ENCODE assay signal across 28 mouse cellular contexts in the genomic region with DNA sequence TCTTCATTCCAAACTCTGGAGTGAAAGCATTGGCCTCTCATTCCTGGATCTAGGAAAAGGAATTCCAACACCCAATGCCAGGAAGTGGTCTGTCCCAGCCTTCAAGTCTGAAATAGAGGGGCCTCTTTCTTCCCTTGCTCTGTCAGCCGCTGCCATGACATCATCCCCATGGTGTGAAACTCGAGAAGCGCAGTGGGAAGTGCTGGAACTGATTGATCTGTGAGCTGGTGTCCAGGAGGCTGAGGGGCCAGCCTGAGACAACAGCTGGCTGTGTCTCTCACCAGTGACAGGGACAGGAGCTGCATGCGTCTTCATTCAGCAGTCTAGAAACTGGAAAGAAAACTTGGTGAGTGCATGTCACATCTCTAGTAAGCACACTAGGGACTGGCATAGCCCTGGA. TPM values are rescaled to one million over a fixed set of nuclear protein-coding genes. Genes with fewer than 3 reads are reported as not detected.
A peak's percentile ranks its signal among the peaks of the same experiment; 100 is the strongest.
DNase-seq lines count a peak whose midpoint lies in the region; ATAC-seq and TF ChIP-seq lines count a peak whose summit lies in the region.
"Had no signal": no experiment of that assay in that cellular context is flagged by ENCODE, and none has a peak within 500 bp of the region (broad histone marks: within the 10 kb centered on the region; RNA-seq: fewer than 3 reads in every experiment).

No protein-coding gene starts in this region.

- DNase-seq in kidney, postnatal 0 days (ENCODE audit: low spot score) = peak; percentile 28
- no peak for DNase-seq in kidney, adult 18-20 months
- peak; percentile 81 for DNase-seq in embryo, embryonic 10 days (ENCODE audit: low spot score)
- DNase-seq in embryonic facial prominence, embryonic 10.5 days (ENCODE audit: low spot score) = peak; percentile 69
- no peak for DNase-seq in thymus, adult 18-20 months
- no peak for DNase-seq in right cerebral cortex, postnatal 14 days
- DNase-seq: adrenal gland, adult 2 months; cerebellum, adult 18-20 months; cerebellum, postnatal 14 days; gastrocnemius, adult 2 months; kidney, adult 2 months; kidney, postnatal 10 days; thymus, postnatal 4 days had no signal

- H3K27ac ChIP-seq in kidney, postnatal 0 days = no peak overlapping the region
- peak overlapping the region; percentile 67 for H3K27ac ChIP-seq in embryonic facial prominence, embryonic 10.5 days (replicated peaks)
- peak overlapping the region; percentile 86; the same call in 1 of the 2 replicates for H3K27ac ChIP-seq in limb, embryonic 13.5 days
- H3K27ac ChIP-seq in forebrain, embryonic 16.5 days (ENCODE audit: low read length) = no peak overlapping the region
- H3K27ac ChIP-seq: forebrain, embryonic 13.5 days; gastrocnemius, adult 2 months; hindbrain, embryonic 14.5 days; liver, embryonic 14.5 days; stomach, embryonic 15.5 days had no signal

- ATAC-seq in kidney, postnatal 0 days (replicated peaks; ENCODE audit: low FRiP score, low read depth) = no peak
- ATAC-seq in limb, embryonic 13.5 days (ENCODE audit: low FRiP score, low read depth) = no peak
- no peak for ATAC-seq in forebrain, embryonic 16.5 days
- ATAC-seq: forebrain, embryonic 13.5 days; inflammation-experienced regulatory T-cells, adult 6 months; Patski had no signal

- no peak overlapping the region for H3K4me3 ChIP-seq in kidney, postnatal 0 days (replicated peaks; ENCODE audit: low read depth, low read length)
- no peak overlapping the region for H3K4me3 ChIP-seq in embryonic facial prominence, embryonic 10.5 days
- H3K4me3 ChIP-seq in limb, embryonic 13.5 days = no peak overlapping the region
- H3K4me3 ChIP-seq in forebrain, embryonic 16.5 days (replicated peaks; ENCODE audit: low read length) = no peak overlapping the region
- H3K4me3 ChIP-seq: erythroblast, embryonic 14.5 days; forebrain, embryonic 13.5 days; gastrocnemius, adult 2 months; stomach, embryonic 15.5 days had no signal

- H3K4me1 ChIP-seq in kidney, postnatal 0 days (replicated peaks; ENCODE audit: insufficient read depth, low read length) = no peaks in the 10 kb centered on the region
- peaks cover 49% of the 10 kb centered on the region for H3K4me1 ChIP-seq in embryonic facial prominence, embryonic 10.5 days
- peaks cover 67% of the 10 kb centered on the region for H3K4me1 ChIP-seq in limb, embryonic 13.5 days
- H3K4me1 ChIP-seq in forebrain, embryonic 16.5 days (replicated peaks; ENCODE audit: control insufficient read depth, insufficient read depth, low read length) = peaks cover 5% of the 10 kb centered on the region; the same call in 1 of the 2 replicates
- H3K4me1 ChIP-seq: stomach, embryonic 15.5 days had no signal

- TF ChIP-seq CTCF in kidney, postnatal 0 days (IDR thresholded peaks at IDR 0.05; ENCODE audit: low read depth) = no peak

- H3K9ac ChIP-seq in kidney, postnatal 0 days (ENCODE audit: low read depth, low read length) = no peak overlapping the region
- H3K9ac ChIP-seq in limb, embryonic 13.5 days = no peak overlapping the region; the same call in 1 of the 2 replicates
- no peak overlapping the region for H3K9ac ChIP-seq in forebrain, embryonic 16.5 days (replicated peaks; ENCODE audit: low read depth, low read length)
- H3K9ac ChIP-seq: forebrain, embryonic 13.5 days; hindbrain, embryonic 14.5 days; liver, embryonic 14.5 days; stomach, embryonic 15.5 days had no signal

- H3K36me3 ChIP-seq in kidney, postnatal 0 days (ENCODE audit: insufficient read depth, low read length) = no peaks in the 10 kb centered on the region
- no peaks in the 10 kb centered on the region for H3K36me3 ChIP-seq in embryonic facial prominence, embryonic 10.5 days (replicated peaks)
- H3K36me3 ChIP-seq in limb, embryonic 13.5 days = no peaks in the 10 kb centered on the region
- no peaks in the 10 kb centered on the region for H3K36me3 ChIP-seq in forebrain, embryonic 16.5 days (ENCODE audit: control insufficient read depth, insufficient read depth)
- H3K36me3 ChIP-seq: stomach, embryonic 15.5 days had no signal

- no peaks in the 10 kb centered on the region for H3K9me3 ChIP-seq in kidney, postnatal 0 days (replicated peaks; ENCODE audit: low read length)
- H3K9me3 ChIP-seq in embryonic facial prominence, embryonic 10.5 days = no peaks in the 10 kb centered on the region
- no peaks in the 10 kb centered on the region for H3K9me3 ChIP-seq in limb, embryonic 13.5 days
- no peaks in the 10 kb centered on the region for H3K9me3 ChIP-seq in forebrain, embryonic 16.5 days (ENCODE audit: control insufficient read depth, low read length)
- H3K9me3 ChIP-seq: forebrain, embryonic 13.5 days; stomach, embryonic 15.5 days had no signal

- no peaks in the 10 kb centered on the region for H3K27me3 ChIP-seq in kidney, postnatal 0 days (ENCODE audit: insufficient read depth, low read length)
- H3K27me3 ChIP-seq in embryonic facial prominence, embryonic 10.5 days (replicated peaks; ENCODE audit: low read depth, poor library complexity, severe bottlenecking) = peaks cover 9% of the 10 kb centered on the region; the same call in 1 of the 2 replicates
- no peaks in the 10 kb centered on the region for H3K27me3 ChIP-seq in limb, embryonic 13.5 days
- H3K27me3 ChIP-seq in forebrain, embryonic 16.5 days (replicated peaks; ENCODE audit: control insufficient read depth, insufficient read depth, low read length) = no peaks in the 10 kb centered on the region
- H3K27me3 ChIP-seq: forebrain, embryonic 13.5 days; Patski; stomach, embryonic 15.5 days had no signal

- WGBS in kidney, postnatal 0 days = 17% methylated on average over 4 of the region's 4 CpGs
- 11% methylated on average over 4 of the region's 4 CpGs for WGBS in embryonic facial prominence, embryonic 10.5 days
- 22% methylated on average over 4 of the region's 4 CpGs for WGBS in limb, embryonic 13.5 days
- WGBS in forebrain, embryonic 16.5 days = 25% methylated on average over 4 of the region's 4 CpGs

- H3K4me2 ChIP-seq in kidney, postnatal 0 days (ENCODE audit: low read length) = no peak overlapping the region
- no peak overlapping the region for H3K4me2 ChIP-seq in limb, embryonic 13.5 days (replicated peaks)
- no peak overlapping the region for H3K4me2 ChIP-seq in forebrain, embryonic 16.5 days (ENCODE audit: low read length)
- H3K4me2 ChIP-seq: forebrain, embryonic 13.5 days; heart, embryonic 11.5 days; hindbrain, embryonic 14.5 days; stomach, embryonic 15.5 days had no signal

RNA-seq across cellular contexts. Expression of a gene that starts 28.5 kb away (rescaled TPM):
- polyA plus RNA-seq in kidney, postnatal 0 days (2015; fragmentation: Nextera tagmentation; extraction: Ambion mirVana) = not detected in 2 replicates
- polyA plus RNA-seq in embryonic facial prominence, embryonic 10.5 days (2016; fragmentation: Nextera tagmentation; extraction: Ambion mirVana) = not detected in 2 replicates
- polyA plus RNA-seq in limb, embryonic 13.5 days (2015; fragmentation: Nextera tagmentation; extraction: Ambion mirVana) = not detected in 2 replicates
- not detected in 2 replicates for polyA plus RNA-seq in forebrain, embryonic 16.5 days (2015; fragmentation: Nextera tagmentation; extraction: Ambion mirVana)
- polyA plus RNA-seq: adrenal gland, adult 2 months; erythroblast, embryonic 14.5 days; forebrain, embryonic 13.5 days; frontal cortex, adult 2 months; heart, embryonic 11.5 days; heart, postnatal 0 days; hindbrain, embryonic 14.5 days; inflammation-experienced regulatory T-cells, adult 6 months; limb, embryonic 11.5 days; liver, embryonic 14.5 days; lung, embryonic 16.5 days; midbrain, postnatal 0 days; Patski; stomach, embryonic 15.5 days had no signal

RNA-seq across cellular contexts. Expression of a gene that starts 59.5 kb away (rescaled TPM):
- polyA plus RNA-seq in kidney, postnatal 0 days (2015; fragmentation: Nextera tagmentation; extraction: Ambion mirVana) = 19.0 and 22.5 TPM in 2 replicates
- 33.9 and 44.5 TPM in 2 replicates for polyA plus RNA-seq in embryonic facial prominence, embryonic 10.5 days (2016; fragmentation: Nextera tagmentation; extraction: Ambion mirVana)
- polyA plus RNA-seq in limb, embryonic 13.5 days (2015; fragmentation: Nextera tagmentation; extraction: Ambion mirVana) = 58.8 and 64.5 TPM in 2 replicates
- polyA plus RNA-seq in forebrain, embryonic 16.5 days (2015; fragmentation: Nextera tagmentation; extraction: Ambion mirVana) = 29.8 and 35.0 TPM in 2 replicates
- polyA plus RNA-seq: Patski had no signal

Comparison
In these comparisons a context has a peak if more than half of its experiments do, and no peak if none do; other contexts are left out.
1. DNase-seq: peak in kidney, postnatal 0 days (single experiment), embryo, embryonic 10 days (single experiment) and embryonic facial prominence, embryonic 10.5 days (single experiment); none in kidney, adult 18-20 months (single experiment), thymus, adult 18-20 months (0 of 2) and right cerebral cortex, postnatal 14 days (single experiment).
2. H3K27ac ChIP-seq: peak in embryonic facial prominence, embryonic 10.5 days (single experiment) and limb, embryonic 13.5 days (single experiment); none in kidney, postnatal 0 days (single experiment) and forebrain, embryonic 16.5 days (single experiment).